Mouse (Mus musculus): ENCODE data around the gene Kirrel3. TPM values are rescaled to one million over a fixed set of nuclear protein-coding genes. Genes with fewer than 3 reads are reported as not detected.

Gene Kirrel3
- polyA plus RNA-seq, 1 experiment from 2014 or later = 2.2 TPM

GRCm38 (mm10) chr9:34923134-34923931, 437.6 kb downstream of the Kirrel3 start:
- 75% methylated on average over 14 of the region's 14 CpGs for WGBS
- no peak for ATAC-seq
- H3K9ac ChIP-seq = no peak overlapping the region
- no peaks in the 10 kb centered on the region for H3K4me1 ChIP-seq (replicated peaks)
- no peak overlapping the region for H3K27ac ChIP-seq
- H3K4me3 ChIP-seq (replicated peaks) = no peak overlapping the region
- H3K27me3 ChIP-seq (replicated peaks) = peaks cover 2% of the 10 kb centered on the region; the same call in 1 of the 2 replicates
- no peaks in the 10 kb centered on the region for H3K9me3 ChIP-seq
- H3K4me2 ChIP-seq (replicated peaks) = no peak overlapping the region
- H3K36me3 ChIP-seq = no peaks in the 10 kb centered on the region

- no peak overlapping the region for H3K4me2 ChIP-seq (replicated peaks)
- H3K9me3 ChIP-seq = no peaks in the 10 kb centered on the region
- H3K27ac ChIP-seq = no peak overlapping the region
- H3K27me3 ChIP-seq (replicated peaks) = no peaks in the 10 kb centered on the region
- no peak overlapping the region for H3K9ac ChIP-seq
- ATAC-seq = no peak
- WGBS = 82% methylated on average over 5 of the region's 5 CpGs
- no peaks in the 10 kb centered on the region for H3K4me1 ChIP-seq (replicated peaks)
- H3K4me3 ChIP-seq (replicated peaks) = no peak overlapping the region
- H3K36me3 ChIP-seq = no peaks in the 10 kb centered on the region
These were observed 439.9 kb downstream of the Kirrel3 start for GRCm38 (mm10) chr9:34925616-34926015.

- H3K4me2 ChIP-seq (replicated peaks) = no peak overlapping the region
- H3K9ac ChIP-seq = no peak overlapping the region
- no peak for ATAC-seq
- no peaks in the 10 kb centered on the region for H3K4me1 ChIP-seq (replicated peaks)
- H3K27me3 ChIP-seq (replicated peaks) = no peaks in the 10 kb centered on the region
- WGBS = 58% methylated on average over 1 of the region's 1 CpGs
- no peak overlapping the region for H3K4me3 ChIP-seq (replicated peaks)
- H3K36me3 ChIP-seq = no peaks in the 10 kb centered on the region
- H3K9me3 ChIP-seq = no peaks in the 10 kb centered on the region
- H3K27ac ChIP-seq = no peak overlapping the region
These were observed 444.7 kb downstream of the Kirrel3 start for GRCm38 (mm10) chr9:34930371-34930770.

- ATAC-seq = no peak
- H3K27me3 ChIP-seq (replicated peaks) = 0 out of 2 replicates have a peak, but pooled peaks cover 5% of the 10 kb centered on the region
- no peak overlapping the region for H3K27ac ChIP-seq
- H3K9ac ChIP-seq = no peak overlapping the region
- H3K4me2 ChIP-seq (replicated peaks) = no peak overlapping the region
- no peak overlapping the region for H3K4me3 ChIP-seq (replicated peaks)
- H3K36me3 ChIP-seq = no peaks in the 10 kb centered on the region
- no peaks in the 10 kb centered on the region for H3K4me1 ChIP-seq (replicated peaks)
- H3K9me3 ChIP-seq = no peaks in the 10 kb centered on the region
- WGBS = 81% methylated on average over 5 of the region's 5 CpGs
These were observed 452.4 kb downstream of the Kirrel3 start for GRCm38 (mm10) chr9:34938140-34938539.

GRCm38 (mm10) chr9:34939621-34940020, 453.9 kb downstream of the Kirrel3 start:
- Histone ChIP-seq H3K9ac (no peak overlapping the region), H3K4me2 (replicated peaks) (no peak overlapping the region), H3K4me1 (replicated peaks) (no peaks in the 10 kb centered on the region), H3K36me3 (no peaks in the 10 kb centered on the region), H3K9me3 (no peaks in the 10 kb centered on the region), H3K4me3 (replicated peaks) (no peak overlapping the region), H3K27ac (no peak overlapping the region), H3K27me3 (replicated peaks) (0 out of 2 replicates have a peak, but pooled peaks cover 5% of the 10 kb centered on the region)
- 88% methylated on average over 5 of the region's 5 CpGs for WGBS
- ATAC-seq = no peak

- no peak overlapping the region for H3K4me3 ChIP-seq (replicated peaks)
- H3K4me1 ChIP-seq (replicated peaks) = no peaks in the 10 kb centered on the region
- H3K9ac ChIP-seq = no peak overlapping the region
- no peak overlapping the region for H3K27ac ChIP-seq
- no peaks in the 10 kb centered on the region for H3K36me3 ChIP-seq
- ATAC-seq = no peak
- no peak overlapping the region for H3K4me2 ChIP-seq (replicated peaks)
- no peaks in the 10 kb centered on the region for H3K9me3 ChIP-seq
- H3K27me3 ChIP-seq (replicated peaks) = 0 out of 2 replicates have a peak, but pooled peaks cover 5% of the 10 kb centered on the region
- WGBS = 69% methylated on average over 6 of the region's 6 CpGs
These were observed 456.6 kb downstream of the Kirrel3 start for GRCm38 (mm10) chr9:34942122-34942831.

- Histone ChIP-seq H3K9ac (no peak overlapping the region), H3K27ac (no peak overlapping the region), H3K4me1 (replicated peaks) (no peaks in the 10 kb centered on the region), H3K27me3 (replicated peaks) (0 out of 2 replicates have a peak, but pooled peaks cover 5% of the 10 kb centered on the region), H3K4me3 (replicated peaks) (no peak overlapping the region), H3K9me3 (no peaks in the 10 kb centered on the region), H3K36me3 (no peaks in the 10 kb centered on the region), H3K4me2 (replicated peaks) (no peak overlapping the region)
- 64% methylated on average over 7 of the region's 7 CpGs for WGBS
- no peak for ATAC-seq
These were observed 457.3 kb downstream of the Kirrel3 start for GRCm38 (mm10) chr9:34942996-34943395.

- Histone ChIP-seq H3K27me3 (replicated peaks) (0 out of 2 replicates have a peak, but pooled peaks cover 5% of the 10 kb centered on the region), H3K9ac (no peak overlapping the region), H3K36me3 (no peaks in the 10 kb centered on the region), H3K27ac (no peak overlapping the region), H3K4me2 (replicated peaks) (no peak overlapping the region), H3K4me3 (replicated peaks) (no peak overlapping the region), H3K4me1 (replicated peaks) (no peaks in the 10 kb centered on the region), H3K9me3 (no peaks in the 10 kb centered on the region)
- 71% methylated on average over 9 of the region's 9 CpGs for WGBS
- ATAC-seq = no peak
These were observed 459.6 kb downstream of the Kirrel3 start for GRCm38 (mm10) chr9:34945301-34945700.

- WGBS = 29% methylated on average over 6 of the region's 6 CpGs
- H3K4me1 ChIP-seq (replicated peaks) = no peaks in the 10 kb centered on the region
- H3K9me3 ChIP-seq = no peaks in the 10 kb centered on the region
- no peak overlapping the region for H3K4me2 ChIP-seq (replicated peaks)
- H3K27ac ChIP-seq = no peak overlapping the region
- H3K4me3 ChIP-seq (replicated peaks) = no peak overlapping the region
- H3K9ac ChIP-seq = no peak overlapping the region
- 0 out of 2 replicates have a peak, but pooled peaks cover 5% of the 10 kb centered on the region for H3K27me3 ChIP-seq (replicated peaks)
- H3K36me3 ChIP-seq = no peaks in the 10 kb centered on the region
- ATAC-seq = no peak
These were observed 461.6 kb downstream of the Kirrel3 start for GRCm38 (mm10) chr9:34947258-34947657.

- H3K9ac ChIP-seq = no peak overlapping the region
- no peak overlapping the region for H3K4me3 ChIP-seq (replicated peaks)
- 0 out of 2 replicates have a peak, but pooled peaks cover 3% of the 10 kb centered on the region for H3K27me3 ChIP-seq (replicated peaks)
- ATAC-seq = no peak
- no peak overlapping the region for H3K4me2 ChIP-seq (replicated peaks)
- H3K36me3 ChIP-seq = no peaks in the 10 kb centered on the region
- no peaks in the 10 kb centered on the region for H3K4me1 ChIP-seq (replicated peaks)
- H3K27ac ChIP-seq = no peak overlapping the region
- no peaks in the 10 kb centered on the region for H3K9me3 ChIP-seq
These were observed 462.0 kb downstream of the Kirrel3 start for GRCm38 (mm10) chr9:34947717-34948116.

- WGBS = 58% methylated on average over 11 of the region's 11 CpGs
- ATAC-seq = no peak
These were observed 467.7 kb downstream of the Kirrel3 start for GRCm38 (mm10) chr9:34953420-34953819.

GRCm38 (mm10) chr9:34954212-34954611, 468.5 kb downstream of the Kirrel3 start:
- no peaks in the 10 kb centered on the region for H3K4me1 ChIP-seq (replicated peaks)
- ATAC-seq = no peak
- H3K9me3 ChIP-seq = no peaks in the 10 kb centered on the region
- WGBS = 69% methylated on average over 5 of the region's 5 CpGs
- no peak overlapping the region for H3K4me3 ChIP-seq (replicated peaks)
- no peaks in the 10 kb centered on the region for H3K36me3 ChIP-seq
- no peak overlapping the region for H3K4me2 ChIP-seq (replicated peaks)
- no peak overlapping the region for H3K27ac ChIP-seq
- H3K27me3 ChIP-seq (replicated peaks) = no peaks in the 10 kb centered on the region
- H3K9ac ChIP-seq = no peak overlapping the region

More at GRCm38 (mm10) chr9:34953420-34953819, 467.7 kb downstream of the Kirrel3 start:
- Histone ChIP-seq H3K27me3 (replicated peaks) (no peaks in the 10 kb centered on the region), H3K4me1 (replicated peaks) (no peaks in the 10 kb centered on the region), H3K9ac (no peak overlapping the region), H3K9me3 (no peaks in the 10 kb centered on the region), H3K27ac (no peak overlapping the region), H3K36me3 (no peaks in the 10 kb centered on the region), H3K4me3 (replicated peaks) (no peak overlapping the region), H3K4me2 (replicated peaks) (no peak overlapping the region)
